Mouse (Mus musculus) ES-Bruce4 (cell line): ENCODE measurements around the gene Camta1. TPM values are rescaled to one million over a fixed set of nuclear protein-coding genes. Genes with fewer than 3 reads are reported as not detected.

Experiments
- H3K27ac ChIP-seq: 2 replicates; pipeline ENCODE4 v1.5.1; 2012; ENCODE audit warnings: low read length, inconsistent platforms; ENCODE audit not compliant: insufficient read depth
- H3K27me3 ChIP-seq: 2 replicates; pipeline ENCODE4 v1.6.1; 2012; ENCODE audit warnings: mild to moderate bottlenecking, low read length, inconsistent platforms; ENCODE audit not compliant: control insufficient read depth, poor library complexity, insufficient read depth, severe bottlenecking
- H3K36me3 ChIP-seq: 2 replicates; pipeline ENCODE4 v1.6.1; 2012; ENCODE audit warnings: inconsistent platforms, mild to moderate bottlenecking, low read length, moderate library complexity; ENCODE audit not compliant: control insufficient read depth, poor library complexity, insufficient read depth, severe bottlenecking
- H3K4me1 ChIP-seq: one replicate; pipeline ENCODE4 v1.8.1; 2011; ENCODE audit warnings: low read length; ENCODE audit not compliant: control insufficient read depth, insufficient read depth
- H3K4me3 ChIP-seq: 2 replicates; pipeline ENCODE4 v1.5.1; 2011; ENCODE audit warnings: low read depth, mild to moderate bottlenecking, low read length
- H3K9ac ChIP-seq: 2 replicates; pipeline ENCODE4 v1.6.1; 2012; ENCODE audit warnings: low read depth, mild to moderate bottlenecking, inconsistent platforms; ENCODE audit not compliant: poor library complexity, severe bottlenecking
- H3K9me3 ChIP-seq: replicated peaks from 2 replicates; pipeline ENCODE4 v1.6.1; 2012; ENCODE audit warnings: mild to moderate bottlenecking, low read length, inconsistent platforms; ENCODE audit not compliant: control insufficient read depth, poor library complexity, insufficient read depth, severe bottlenecking
- CTCF ChIP-seq: IDR thresholded peaks from one replicate; pipeline ENCODE4 v1.8.1; 2011; ENCODE audit warnings: low read depth, low read length
- EP300 ChIP-seq: IDR thresholded peaks from 2 replicates; pipeline ENCODE4 v1.6.1; 2011; ENCODE audit warnings: low read depth, low read length; ENCODE audit not compliant: insufficient read depth
- POLR2A ChIP-seq: IDR thresholded peaks from one replicate; pipeline ENCODE4 v1.8.1; 2011; ENCODE audit warnings: low read length; ENCODE audit not compliant: insufficient read depth
- polyA plus RNA-seq: library from polyadenylated mRNA; stranded (reverse); fragments of >200 nt; gene quantifications from 2 replicates; pipeline ENCODE4 v1.2.4, GENCODE M21; 2011; ENCODE audit warnings: low read depth; ENCODE audit not compliant: missing spikeins, insufficient read depth, insufficient read length

Camta1 gene
- polyA plus RNA-seq, 1 experiment, result 85.3 TPM

DNA sequence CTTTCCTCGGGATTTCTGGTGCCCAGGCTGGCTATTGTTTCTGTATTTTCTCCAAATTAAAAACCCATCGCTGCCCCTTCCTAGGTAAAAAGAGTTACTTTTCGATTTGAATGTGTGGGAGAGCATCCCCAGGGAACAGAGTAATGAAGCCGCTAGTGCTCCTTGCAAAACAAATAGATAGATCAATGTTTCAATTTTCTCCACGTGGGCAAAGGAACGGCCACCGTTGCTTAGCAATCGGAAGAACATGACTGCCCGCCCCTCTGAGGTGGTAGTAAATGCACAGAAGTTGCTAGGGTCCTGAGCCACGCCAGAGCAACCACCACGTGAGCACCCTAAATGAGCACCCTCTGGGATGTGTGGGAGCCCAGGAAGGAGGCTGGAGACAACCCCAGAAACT, 648.2 kb downstream of the Camta1 start:
- Histone ChIP-seq H3K27me3 (no peaks in the 10 kb centered on the region), H3K27ac (no peak overlapping the region), H3K4me3 (no peak overlapping the region), H3K9ac (no peak overlapping the region), H3K4me1 (no peaks in the 10 kb centered on the region), H3K9me3 (no peaks in the 10 kb centered on the region), H3K36me3 (no peaks in the 10 kb centered on the region)
- TF ChIP-seq CTCF, result no peak

DNA sequence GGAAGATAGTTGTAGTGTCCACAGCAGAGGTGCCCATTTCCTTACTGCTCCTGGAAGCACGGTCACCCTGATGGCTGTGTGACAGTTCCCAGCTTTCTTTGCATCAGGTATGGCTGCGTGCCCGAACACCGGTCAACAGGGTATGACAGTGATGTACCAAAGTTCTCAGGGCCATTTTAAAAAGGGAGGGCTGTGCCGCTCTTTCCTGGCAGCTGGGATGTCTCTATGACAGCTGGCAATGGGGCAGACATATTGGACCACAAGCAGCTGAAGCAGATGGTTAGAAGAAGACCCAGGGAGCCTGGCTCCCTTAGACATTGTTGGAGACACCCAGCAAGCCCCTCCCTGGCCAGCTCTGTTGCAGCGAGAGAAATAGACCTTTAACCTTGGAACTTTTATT, 649.7 kb downstream of the Camta1 start:
- H3K9me3 ChIP-seq, result no peaks in the 10 kb centered on the region
- no peak overlapping the region for H3K4me3 ChIP-seq
- H3K9ac ChIP-seq, result no peak overlapping the region
- no peaks in the 10 kb centered on the region for H3K27me3 ChIP-seq
- H3K4me1 ChIP-seq, result no peaks in the 10 kb centered on the region
- TF ChIP-seq POLR2A (no peak), CTCF (no peak), EP300 (no peak)
- no peaks in the 10 kb centered on the region for H3K36me3 ChIP-seq
- H3K27ac ChIP-seq, result no peak overlapping the region

DNA sequence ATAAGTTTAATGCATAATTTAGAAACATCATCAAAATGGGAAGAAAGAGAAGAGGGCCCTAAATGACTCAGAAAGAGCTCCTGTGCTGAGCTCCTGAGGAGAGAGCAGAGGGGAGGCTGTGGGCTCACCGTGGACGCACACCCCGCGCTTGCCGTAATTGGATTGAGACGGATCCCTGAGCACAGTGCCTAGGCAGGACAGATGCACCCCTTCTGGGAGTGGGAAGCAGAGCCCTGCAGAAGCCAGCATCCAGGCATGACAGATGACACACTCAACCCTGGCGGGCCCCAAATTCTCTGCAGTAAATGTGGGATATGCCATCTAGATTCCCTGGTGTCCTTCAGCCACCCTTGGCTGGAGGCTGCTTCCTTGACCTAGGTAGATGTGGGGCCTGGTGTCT, 654.1 kb downstream of the Camta1 start:
- no peaks in the 10 kb centered on the region for H3K27me3 ChIP-seq
- no peaks in the 10 kb centered on the region for H3K9me3 ChIP-seq
- no peak for TF ChIP-seq CTCF
- no peak overlapping the region for H3K4me3 ChIP-seq
- H3K27ac ChIP-seq, result no peak overlapping the region
- no peaks in the 10 kb centered on the region for H3K36me3 ChIP-seq
- H3K9ac ChIP-seq, result no peak overlapping the region
- H3K4me1 ChIP-seq, result no peaks in the 10 kb centered on the region

DNA sequence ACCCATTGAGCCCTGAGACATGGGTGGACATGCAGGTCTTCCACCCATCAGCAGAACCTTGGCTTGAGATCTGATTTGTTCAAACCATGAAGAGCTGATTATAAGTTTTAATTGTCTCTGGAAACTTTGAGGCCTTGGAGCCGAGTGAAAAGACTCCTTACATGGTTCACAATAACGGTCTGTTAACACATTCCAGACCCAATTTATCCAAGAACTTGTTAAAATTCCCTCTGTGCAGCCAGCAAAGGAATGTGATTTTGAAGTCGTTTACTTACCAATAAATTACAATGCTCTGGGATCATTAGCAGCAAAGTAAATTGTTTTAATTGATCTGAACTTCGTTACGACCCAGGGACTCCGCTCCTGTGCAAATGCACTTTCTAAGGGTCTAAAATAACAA, 658.8 kb downstream of the Camta1 start:
- TF ChIP-seq POLR2A (no peak), EP300 (no peak), CTCF (no peak)
- no peak overlapping the region for H3K27ac ChIP-seq

GRCm38 (mm10) chr4:151200316-151200715, 661.4 kb downstream of the Camta1 start:
- Histone ChIP-seq H3K27me3 (no peaks in the 10 kb centered on the region), H3K9me3 (no peaks in the 10 kb centered on the region), H3K36me3 (no peaks in the 10 kb centered on the region), H3K4me3 (no peak overlapping the region), H3K4me1 (no peaks in the 10 kb centered on the region), H3K27ac (no peak overlapping the region), H3K9ac (no peak overlapping the region)
- TF ChIP-seq EP300 (no peak), POLR2A (no peak), CTCF (no peak)

More for the DNA sequence above, 658.8 kb downstream of the Camta1 start:
- H3K9ac ChIP-seq, result no peak overlapping the region
- H3K27me3 ChIP-seq, result no peaks in the 10 kb centered on the region
- no peaks in the 10 kb centered on the region for H3K9me3 ChIP-seq
- no peaks in the 10 kb centered on the region for H3K36me3 ChIP-seq
- no peak overlapping the region for H3K4me3 ChIP-seq
- H3K4me1 ChIP-seq, result no peaks in the 10 kb centered on the region

GRCm38 (mm10) chr4:151195126-151195525, 666.5 kb downstream of the Camta1 start:
- Histone ChIP-seq H3K4me1 (no peaks in the 10 kb centered on the region), H3K9ac (no peak overlapping the region), H3K4me3 (no peak overlapping the region)

More at GRCm38 (mm10) chr4:151195126-151195525, 666.5 kb downstream of the Camta1 start:
- Histone ChIP-seq H3K9me3 (no peaks in the 10 kb centered on the region), H3K27me3 (no peaks in the 10 kb centered on the region), H3K27ac (no peak overlapping the region), H3K36me3 (no peaks in the 10 kb centered on the region)
- TF ChIP-seq POLR2A (no peak), EP300 (no peak), CTCF (no peak)
